Mouse (Mus musculus) thymus, adult 2 months (tissue): Measurements from ENCODE around the gene Kndc1. TPM values are rescaled to one million over a fixed set of nuclear protein-coding genes. Genes with fewer than 3 reads are reported as not detected.

Experiments
- DNase-seq: peaks from one replicate; pipeline ENCODE4 v3.0.0; 2021
- H3K27ac ChIP-seq: fragments of 200-500 bp; 2 replicates; pipeline ENCODE4 v1.5.1; 2012; ENCODE audit warnings: low read length, control low read depth; ENCODE audit not compliant: control insufficient read depth, insufficient read depth
- H3K27me3 ChIP-seq: fragments of 200-500 bp; 2 replicates; pipeline ENCODE4 v1.6.1; 2012; ENCODE audit warnings: mild to moderate bottlenecking, low read length, moderate library complexity, mixed read lengths; ENCODE audit not compliant: control insufficient read depth, insufficient read depth
- H3K36me3 ChIP-seq: fragments of 200-500 bp; 2 replicates; pipeline ENCODE4 v1.6.1; 2012; ENCODE audit warnings: mild to moderate bottlenecking, low read length, moderate library complexity; ENCODE audit not compliant: control insufficient read depth, insufficient read depth
- H3K4me1 ChIP-seq: fragments of 200-500 bp; replicated peaks from 2 replicates; pipeline ENCODE4 v1.6.1; 2012; ENCODE audit warnings: low read length; ENCODE audit not compliant: control insufficient read depth, insufficient read depth
- H3K4me3 ChIP-seq: fragments of 200-500 bp; 2 replicates; pipeline ENCODE4 v1.5.1; 2012; ENCODE audit warnings: mild to moderate bottlenecking, low read length, control low read depth, moderate library complexity; ENCODE audit not compliant: control insufficient read depth, insufficient read depth
- CTCF ChIP-seq: fragments of 200-500 bp; IDR thresholded peaks from 2 replicates; pipeline ENCODE4 v1.5.1; 2012; ENCODE audit warnings: mild to moderate bottlenecking, control low read depth, low read length, moderate library complexity, borderline replicate concordance; ENCODE audit not compliant: control insufficient read depth, poor library complexity, insufficient read depth; ENCODE audit errors: extremely low read depth
- POLR2A ChIP-seq: fragments of 200-500 bp; IDR thresholded peaks from 2 replicates; pipeline ENCODE4 v1.6.1; 2012; ENCODE audit warnings: mild to moderate bottlenecking, low read length, control low read depth, moderate library complexity; ENCODE audit not compliant: control insufficient read depth, poor library complexity, insufficient read depth; ENCODE audit errors: extremely low read depth
- WGBS: fragments of 180-500 bp; shearing (Covaris S2); methylation state at CpG from one replicate; pipeline ENCODE4 v1.1.7; 2018; 5-methylcytosine and 5-hydroxymethylcytosine counted together
- polyA plus RNA-seq: library from polyadenylated mRNA; depleted of rRNA; stranded (reverse); fragments of >200 nt; gene quantifications from 2 replicates; pipeline ENCODE4 v1.2.3, GENCODE M21; 2012

Kndc1 gene
- polyA plus RNA-seq, 1 experiment = 4.8 TPM

GRCm38 (mm10) chr7:139883545-139883944 is 11.0 kb upstream of the Kndc1 start:
- Histone ChIP-seq H3K4me3 (no peak overlapping the region), H3K27ac (no peak overlapping the region), H3K36me3 (no peaks in the 10 kb centered on the region), H3K27me3 (no peaks in the 10 kb centered on the region), H3K4me1 (no peaks in the 10 kb centered on the region)
- DNase-seq = no peak
- TF ChIP-seq CTCF = no peak
- no peak for TF ChIP-seq POLR2A
- WGBS = 89% methylated on average over 4 of the region's 4 CpGs

GRCm38 (mm10) chr7:139891779-139892178 is 2.7 kb upstream of the Kndc1 start:
- WGBS = 87% methylated on average over 5 of the region's 5 CpGs
- TF ChIP-seq POLR2A (no peak), CTCF (no peak)
- Histone ChIP-seq H3K36me3 (no peaks in the 10 kb centered on the region), H3K27me3 (no peaks in the 10 kb centered on the region), H3K4me3 (no peak overlapping the region), H3K27ac (no peak overlapping the region), H3K4me1 (no peaks in the 10 kb centered on the region)
- no peak for DNase-seq

GRCm38 (mm10) chr7:139896271-139896670 is 1.8 kb downstream of the Kndc1 start:
- 88% methylated on average over 7 of the region's 7 CpGs for WGBS
- Histone ChIP-seq H3K27me3 (no peaks in the 10 kb centered on the region), H3K4me3 (no peak overlapping the region), H3K27ac (no peak overlapping the region), H3K4me1 (no peaks in the 10 kb centered on the region), H3K36me3 (no peaks in the 10 kb centered on the region)
- no peak for TF ChIP-seq CTCF
- TF ChIP-seq POLR2A = no peak
- DNase-seq = no peak

GRCm38 (mm10) chr7:139896796-139897195 is 2.3 kb downstream of the Kndc1 start:
- 84% methylated on average over 7 of the region's 7 CpGs for WGBS
- no peak for DNase-seq
- Histone ChIP-seq H3K4me1 (no peaks in the 10 kb centered on the region), H3K27me3 (no peaks in the 10 kb centered on the region), H3K27ac (no peak overlapping the region), H3K4me3 (no peak overlapping the region), H3K36me3 (no peaks in the 10 kb centered on the region)
- TF ChIP-seq CTCF (no peak), POLR2A (no peak)

GRCm38 (mm10) chr7:139898606-139899005 is 4.1 kb downstream of the Kndc1 start:
- H3K4me3 ChIP-seq = no peak overlapping the region
- TF ChIP-seq CTCF = no peak
- no peak for TF ChIP-seq POLR2A
- no peak overlapping the region for H3K27ac ChIP-seq
- no peaks in the 10 kb centered on the region for H3K27me3 ChIP-seq
- WGBS = 85% methylated on average over 2 of the region's 2 CpGs
- no peaks in the 10 kb centered on the region for H3K4me1 ChIP-seq
- H3K36me3 ChIP-seq = no peaks in the 10 kb centered on the region
- no peak for DNase-seq

- no peaks in the 10 kb centered on the region for H3K4me1 ChIP-seq
- DNase-seq = no peak
Measured at GRCm38 (mm10) chr7:139899505-139899904, 5.0 kb downstream of the Kndc1 start.

GRCm38 (mm10) chr7:139900456-139900855 is 6.0 kb downstream of the Kndc1 start:
- Histone ChIP-seq H3K27me3 (no peaks in the 10 kb centered on the region), H3K27ac (no peak overlapping the region)
- TF ChIP-seq CTCF (no peak), POLR2A (no peak)

More at GRCm38 (mm10) chr7:139899505-139899904, 5.0 kb downstream of the Kndc1 start:
- Histone ChIP-seq H3K27me3 (no peaks in the 10 kb centered on the region), H3K4me3 (no peak overlapping the region), H3K27ac (no peak overlapping the region), H3K36me3 (no peaks in the 10 kb centered on the region)
- WGBS = 91% methylated on average over 7 of the region's 7 CpGs
- TF ChIP-seq CTCF (no peak), POLR2A (no peak)

More at GRCm38 (mm10) chr7:139900456-139900855, 6.0 kb downstream of the Kndc1 start:
- H3K4me3 ChIP-seq = no peak overlapping the region
- no peaks in the 10 kb centered on the region for H3K36me3 ChIP-seq
- no peak for DNase-seq
- H3K4me1 ChIP-seq = no peaks in the 10 kb centered on the region
- 95% methylated on average over 7 of the region's 7 CpGs for WGBS
